Mouse (Mus musculus) neutrophil, adult 83 days (primary cell): ENCODE results near the gene Muc5b. TPM values are rescaled to one million over a fixed set of nuclear protein-coding genes. Genes with fewer than 3 reads are reported as not detected.

Source experiments
- total RNA-seq, 2 experiments: library from RNA; stranded (reverse); gene quantifications; one replicate each; pipeline ENCODE4 v1.2.4; 2023

Muc5b gene
- total RNA-seq: under 1 TPM in 1 of 2 experiments, not detected in 1; 0.02 TPM

DNA sequence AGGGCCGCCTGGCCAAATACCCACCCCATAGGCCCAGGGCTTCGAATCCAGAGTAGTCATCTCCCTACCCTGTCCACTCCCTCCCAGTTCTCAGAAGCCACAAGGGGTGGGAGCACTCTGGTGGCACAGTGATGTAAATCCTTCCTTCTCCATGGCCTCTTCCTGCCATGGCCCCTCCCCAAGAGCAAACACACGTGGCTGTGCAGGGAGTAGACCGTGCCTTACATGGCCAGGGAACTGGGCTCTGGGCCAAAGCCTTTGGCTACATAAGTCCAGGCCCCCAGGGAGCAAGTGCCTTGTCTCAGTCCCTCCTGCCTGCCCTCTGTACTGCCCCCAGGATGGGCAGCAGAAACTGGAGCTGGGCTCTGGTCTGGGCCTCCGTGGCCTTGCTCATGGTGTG is at the start of gene Muc5b:
Muc5b (plus strand) TSS at position 292 of the 400 bp plus-strand sequence.

DNA sequence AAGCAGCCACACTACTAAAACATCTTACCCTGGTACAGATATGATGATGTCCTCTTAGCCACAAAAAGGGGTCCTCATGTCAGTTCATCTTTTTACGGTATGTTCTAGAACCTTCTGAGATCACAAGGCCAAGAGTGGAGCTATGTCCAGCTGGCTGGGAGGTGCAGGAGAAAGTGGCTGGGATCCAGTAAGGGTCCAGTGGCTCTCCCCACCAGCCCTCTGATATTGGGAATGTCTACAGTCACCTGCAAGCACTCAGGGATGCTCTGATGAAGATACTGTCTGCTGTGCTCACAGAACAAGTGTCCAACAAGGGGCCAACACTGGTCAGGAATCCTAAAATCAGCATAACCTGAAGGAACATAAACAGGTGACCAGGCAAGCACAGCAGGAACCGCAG is 79.5 kb downstream of the Muc5b start, which contains the start of gene Tollip:
Tollip (minus strand) TSS at position 101 of the 400 bp plus-strand sequence.

Other genes with a start within 250 kb of the Muc5b start
- gene Muc6, start 183.8 kb upstream of the Muc5b start, total RNA-seq: under 1 TPM; 0.38 to 0.42 TPM
- gene Muc2, start 148.7 kb upstream of the Muc5b start, total RNA-seq: under 1 TPM; 0.13 to 0.46 TPM
- gene Muc5ac, start 50.1 kb upstream of the Muc5b start, total RNA-seq: not detected
- 10 to 100 TPM; 53.8 to 56.1 TPM for gene Tollip, start 79.4 kb downstream of the Muc5b start, total RNA-seq
- gene Brsk2, start 110.7 kb downstream of the Muc5b start, total RNA-seq: not detected
- 10 to 100 TPM; 30.0 to 32.4 TPM for gene Mob2, start 222.0 kb downstream of the Muc5b start, total RNA-seq